Mouse (Mus musculus) CH12.LX (cell line): Measurements from ENCODE around the gene Setd2. TPM values are rescaled to one million over a fixed set of nuclear protein-coding genes. Genes with fewer than 3 reads are reported as not detected.

Source experiments
- DNase-seq: peaks from one replicate; pipeline ENCODE4 v3.0.0-alpha.2; 2013; ENCODE audit errors: extremely low read depth
- H3K27ac ChIP-seq: 2 replicates; pipeline ENCODE4 v1.5.1; 2012; ENCODE audit warnings: low read depth, mild to moderate bottlenecking, control low read depth, moderate library complexity; ENCODE audit not compliant: insufficient read depth
- H3K27me3 ChIP-seq: replicated peaks from 2 replicates; pipeline ENCODE3; 2012; ENCODE audit warnings: inconsistent platforms
- H3K36me3 ChIP-seq, 2 experiments: replicated peaks in 1 of 2; 2 replicates each; pipeline versions ENCODE3 to v1.6.1; 2012; ENCODE audit warnings: inconsistent platforms in 1 of 2, low read length in 1 of 2, mild to moderate bottlenecking in 1 of 2, mixed read lengths in 1 of 2, moderate library complexity in 1 of 2; ENCODE audit not compliant: control insufficient read depth in 1 of 2, insufficient read depth in 1 of 2
- H3K4me1 ChIP-seq, 2 experiments: 2 replicates each; pipeline ENCODE4 v1.6.1; 2012; ENCODE audit warnings: inconsistent platforms in 1 of 2, moderate library complexity in 1 of 2; ENCODE audit not compliant: insufficient read depth in 2 of 2, control insufficient read depth in 1 of 2
- H3K4me2 ChIP-seq: 2 replicates; pipeline ENCODE4 v1.6.1; 2012; ENCODE audit warnings: low read depth, mild to moderate bottlenecking, control low read depth; ENCODE audit not compliant: poor library complexity, insufficient read depth, severe bottlenecking
- H3K4me3 ChIP-seq, 3 experiments: fragments of 150-350 bp in 1 of 3; sonication (generic) in 1 of 3; replicated peaks in 1 of 3; 2 replicates each; pipeline versions ENCODE3 to v1.5.1; 2011 to 2012; ENCODE audit warnings: low read depth in 2 of 3, low read length in 2 of 3, mild to moderate bottlenecking in 2 of 3, moderate library complexity in 2 of 3, control low read depth in 1 of 3, improper control_type of control experiment in 1 of 3, inconsistent platforms in 1 of 3, mixed read lengths in 1 of 3; ENCODE audit not compliant: poor library complexity in 1 of 3
- H3K79me2 ChIP-seq: replicated peaks from 2 replicates; pipeline ENCODE4 v1.6.1; 2012; ENCODE audit warnings: mild to moderate bottlenecking, moderate library complexity; ENCODE audit not compliant: control insufficient read depth, poor library complexity, insufficient read depth, severe bottlenecking; ENCODE audit errors: extremely low read depth
- H3K9ac ChIP-seq: 2 replicates; pipeline ENCODE4 v1.6.1; 2012; ENCODE audit warnings: low read depth, mild to moderate bottlenecking, control low read depth, moderate library complexity; ENCODE audit not compliant: insufficient read depth
- H3K9me3 ChIP-seq: replicated peaks from 2 replicates; pipeline ENCODE3; 2012; ENCODE audit warnings: low read length, inconsistent platforms, mixed read lengths
- CHD1 ChIP-seq: IDR thresholded peaks from 2 replicates; pipeline ENCODE4 v1.6.1; 2012; ENCODE audit warnings: low read depth, low read length, improper control_type of control experiment, inconsistent platforms
- CHD2 ChIP-seq: IDR thresholded peaks from 2 replicates; pipeline ENCODE4 v1.6.1; 2011; ENCODE audit warnings: low read length, improper control_type of control experiment
- ELF1 ChIP-seq: IDR thresholded peaks from 2 replicates; pipeline ENCODE4 v1.6.1; 2014; ENCODE audit warnings: low read depth, mild to moderate bottlenecking, inconsistent platforms, low read length, improper control_type of control experiment
- EP300 ChIP-seq: IDR thresholded peaks from 2 replicates; pipeline ENCODE4 v1.6.1; 2011; ENCODE audit warnings: low read length, improper control_type of control experiment
- ETS1 ChIP-seq: conservative IDR thresholded peaks from 2 replicates; pipeline ENCODE4 v1.6.1; 2012; ENCODE audit warnings: low read depth, mild to moderate bottlenecking, inconsistent platforms, low read length, improper control_type of control experiment, moderate library complexity
- HCFC1 ChIP-seq: IDR thresholded peaks from 2 replicates; pipeline ENCODE4 v1.6.1; 2012; ENCODE audit warnings: low read depth, mild to moderate bottlenecking, inconsistent platforms, low read length, improper control_type of control experiment
- IRF4 ChIP-seq: IDR thresholded peaks from 2 replicates; pipeline ENCODE4 v1.6.1; 2014; ENCODE audit warnings: low read depth, mild to moderate bottlenecking, inconsistent platforms, low read length, improper control_type of control experiment
- KAT2A ChIP-seq: IDR thresholded peaks from 2 replicates; pipeline ENCODE4 v1.6.1; 2012; ENCODE audit warnings: low read length, improper control_type of control experiment, inconsistent platforms; ENCODE audit not compliant: insufficient replicate concordance
- MAZ ChIP-seq: IDR thresholded peaks from 2 replicates; pipeline ENCODE4 v1.6.1; 2012; ENCODE audit warnings: low read depth, mild to moderate bottlenecking, inconsistent platforms, low read length, improper control_type of control experiment, moderate library complexity
- MEF2A ChIP-seq: IDR thresholded peaks from 2 replicates; pipeline ENCODE4 v1.6.1; 2014; ENCODE audit warnings: low read depth, mild to moderate bottlenecking, inconsistent platforms, low read length, improper control_type of control experiment, borderline replicate concordance
- MYC ChIP-seq: IDR thresholded peaks from 2 replicates; pipeline ENCODE4 v1.6.1; 2011; ENCODE audit warnings: low read depth, mild to moderate bottlenecking, improper control_type of control experiment, low read length
- NRF1 ChIP-seq: IDR thresholded peaks from 2 replicates; pipeline ENCODE4 v1.6.1; 2014; ENCODE audit warnings: low read depth, mild to moderate bottlenecking, inconsistent platforms, low read length, improper control_type of control experiment, moderate library complexity
- PAX5 ChIP-seq: IDR thresholded peaks from 2 replicates; pipeline ENCODE4 v1.6.1; 2012; ENCODE audit warnings: low read length, inconsistent platforms, mixed read lengths
- SIN3A ChIP-seq: IDR thresholded peaks from 2 replicates; pipeline ENCODE4 v1.6.1; 2012; ENCODE audit warnings: low read length, improper control_type of control experiment, inconsistent platforms
- USF1 ChIP-seq: IDR thresholded peaks from 2 replicates; pipeline ENCODE4 v1.6.1; 2014; ENCODE audit warnings: low read depth, mild to moderate bottlenecking, inconsistent platforms, low read length, improper control_type of control experiment
- USF2 ChIP-seq: conservative IDR thresholded peaks from 2 replicates; pipeline ENCODE4 v1.6.1; 2011; ENCODE audit warnings: low read depth, low read length, improper control_type of control experiment
- ZNF384 ChIP-seq: IDR thresholded peaks from 2 replicates; pipeline ENCODE4 v1.6.1; 2012; ENCODE audit warnings: low read depth, low read length, improper control_type of control experiment, inconsistent platforms
- dilution Hi-C: fragments of 300-500 bp; cut with MboI; formaldehyde crosslinking; loops from 2 replicates; pipeline ENCODE4 v1.14.3; 2020; ENCODE audit warnings: low sequenced_read_pairs; ENCODE audit not compliant: extremely low pct_unique_long_range_greater_than_20kb, extremely low pct_ligation_motif_present
- in situ Hi-C: fragments of 300-500 bp; cut with MboI; formaldehyde crosslinking; loops from 3 replicates; pipeline ENCODE4 v1.14.3; 2019; ENCODE audit warnings: low sequenced_read_pairs, low pct_ligation_motif_present, low pct_unique_long_range_greater_than_20kb, mixed read lengths
- polyA plus RNA-seq: library from polyadenylated mRNA; unstranded; fragments of >175 nt; gene quantifications from 2 replicates; pipeline ENCODE4 v1.2.1, GENCODE M21; 2012; ENCODE audit warnings: low read depth; ENCODE audit not compliant: insufficient read length
- total RNA-seq, 2 experiments: library from RNA; depleted of rRNA; stranded (reverse); fragments of 300-350 nt in 1 of 2; fragments of >200 nt in 1 of 2; gene quantifications; 2 replicates each; pipeline ENCODE4 v1.2.3; 2012 to 2014

The Setd2 gene
- total and polyA plus RNA-seq, 3 experiments = 35.8 to 87.1 (median 41.6) TPM

GRCm38 (mm10) chr9:110657474-110658078, 125.2 kb downstream of the Setd2 start:
- H3K4me1 ChIP-seq = peaks cover 25 to 72% of the 10 kb centered on the region in 2 experiments
- no peaks in the 10 kb centered on the region for H3K27me3 ChIP-seq
- dilution Hi-C loops = no loop called here
- peaks cover 0 to 11% of the 10 kb centered on the region in 2 experiments for H3K36me3 ChIP-seq
- in situ Hi-C loops = no loop called here
- peaks cover 44% of the 10 kb centered on the region for H3K79me2 ChIP-seq
- H3K27ac ChIP-seq = peak overlapping the region; percentile 80
- TF ChIP-seq HCFC1 (no peak), MAZ (no peak), ETS1 (no peak; the same call in 1 of the 2 replicates), SIN3A (peak; percentile 53; the same call in 1 of the 2 replicates), KAT2A (no peak), NRF1 (peak; percentile 34; the same call in 1 of the 2 replicates), MEF2A (0 out of 2 replicates have a peak, but pooled peaks have one; percentile 14), ELF1 (peak; percentile 20; the same call in 1 of the 2 replicates), MYC (0 out of 2 replicates have a peak, but pooled peaks have one; percentile 9), USF1 (no peak), CHD1 (0 out of 2 replicates have a peak, but pooled peaks have one; percentile 56), PAX5 (no peak), IRF4 (peak; percentile 27; the same call in 1 of the 2 replicates), ZNF384 (peak; percentile 94), USF2 (no peak), EP300 (peak; percentile 30; the same call in 1 of the 2 replicates)
- peak overlapping the region; percentile 85 for H3K9ac ChIP-seq
- H3K9me3 ChIP-seq = no peaks in the 10 kb centered on the region
- H3K4me3 ChIP-seq = peak overlapping the region; percentile 67 to 80 (median 69)
- peak; percentile 62 for DNase-seq
- H3K4me2 ChIP-seq = peak overlapping the region; percentile 71; the same call in 1 of the 2 replicates

GRCm38 (mm10) chr9:110659521-110659920, 127.1 kb downstream of the Setd2 start:
- Histone ChIP-seq H3K4me2 (no peak overlapping the region), H3K4me1 (peaks cover 23 to 74% of the 10 kb centered on the region in 2 experiments), H3K4me3 (no peak overlapping the region), H3K27ac (peak overlapping the region; percentile 11; the same call in 1 of the 2 replicates), H3K36me3 (peaks cover 0 to 11% of the 10 kb centered on the region in 2 experiments), H3K27me3 (no peaks in the 10 kb centered on the region), H3K9ac (no peak overlapping the region), H3K9me3 (no peaks in the 10 kb centered on the region), H3K79me2 (peaks cover 57% of the 10 kb centered on the region)
- in situ Hi-C loops = no loop called here
- dilution Hi-C loops = no loop called here
- TF ChIP-seq CHD2 (no peak), SIN3A (no peak)
- no peak for DNase-seq
